Mouse (Mus musculus) urinary bladder, postnatal 4 days (tissue): ENCODE measurements around the gene Syn3.

Experiments used
- DNase-seq, 2 experiments: peaks; one replicate each; pipeline ENCODE4 v3.0.0; 2021 to 2022; ENCODE audit warnings: low spot score in 2 of 2

Gene Syn3

GRCm38 (mm10) chr10:86313448-86313847 lies 185.2 kb downstream of the Syn3 start:
- DNase-seq = no peak

DNA sequence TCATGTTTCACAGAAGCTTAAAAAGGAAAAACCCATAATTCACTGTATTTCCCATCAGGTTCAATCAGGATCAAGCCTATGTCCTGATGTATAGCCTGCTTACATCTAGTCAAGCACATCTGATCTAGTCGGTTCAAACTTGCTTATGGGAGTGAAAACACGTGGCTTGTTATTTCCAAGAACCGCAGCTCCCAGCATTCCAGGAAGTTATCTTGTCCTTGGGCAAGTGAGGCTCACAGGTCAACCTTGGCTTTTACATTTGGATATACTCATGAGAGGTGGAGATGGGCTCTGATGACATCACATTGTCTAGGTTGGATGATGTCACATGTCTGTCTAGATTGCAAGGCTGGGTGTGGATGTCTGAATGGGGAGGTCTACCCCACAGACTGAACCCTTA lies 185.7 kb downstream of the Syn3 start:
- DNase-seq = no peak

GRCm38 (mm10) chr10:86310527-86310926 lies 188.2 kb downstream of the Syn3 start:
- no peak for DNase-seq

DNA sequence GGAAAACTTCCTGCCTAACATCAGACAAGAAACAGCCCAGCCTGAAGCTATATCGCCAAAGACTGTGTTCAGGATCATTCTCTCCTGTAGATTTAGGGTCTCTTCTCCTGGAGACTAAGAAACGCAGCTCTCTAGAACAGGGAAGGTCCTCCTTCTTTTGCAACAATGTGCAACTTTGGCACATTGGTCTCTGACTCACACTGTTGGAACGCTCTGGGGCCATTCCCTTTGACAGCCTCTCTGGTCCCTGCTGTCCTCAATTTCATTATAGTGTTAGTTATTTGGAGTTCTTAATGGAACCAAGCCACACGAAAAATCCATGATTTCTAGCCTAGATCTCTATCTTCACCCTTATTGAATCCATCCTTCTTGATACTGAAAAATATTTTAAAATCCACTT lies 191.5 kb downstream of the Syn3 start:
- DNase-seq = no peak

- DNase-seq = no peak
Measured at GRCm38 (mm10) chr10:86304583-86304982, 194.1 kb downstream of the Syn3 start.

GRCm38 (mm10) chr10:86303495-86303876 lies 195.2 kb downstream of the Syn3 start:
- DNase-seq = no peak

DNA sequence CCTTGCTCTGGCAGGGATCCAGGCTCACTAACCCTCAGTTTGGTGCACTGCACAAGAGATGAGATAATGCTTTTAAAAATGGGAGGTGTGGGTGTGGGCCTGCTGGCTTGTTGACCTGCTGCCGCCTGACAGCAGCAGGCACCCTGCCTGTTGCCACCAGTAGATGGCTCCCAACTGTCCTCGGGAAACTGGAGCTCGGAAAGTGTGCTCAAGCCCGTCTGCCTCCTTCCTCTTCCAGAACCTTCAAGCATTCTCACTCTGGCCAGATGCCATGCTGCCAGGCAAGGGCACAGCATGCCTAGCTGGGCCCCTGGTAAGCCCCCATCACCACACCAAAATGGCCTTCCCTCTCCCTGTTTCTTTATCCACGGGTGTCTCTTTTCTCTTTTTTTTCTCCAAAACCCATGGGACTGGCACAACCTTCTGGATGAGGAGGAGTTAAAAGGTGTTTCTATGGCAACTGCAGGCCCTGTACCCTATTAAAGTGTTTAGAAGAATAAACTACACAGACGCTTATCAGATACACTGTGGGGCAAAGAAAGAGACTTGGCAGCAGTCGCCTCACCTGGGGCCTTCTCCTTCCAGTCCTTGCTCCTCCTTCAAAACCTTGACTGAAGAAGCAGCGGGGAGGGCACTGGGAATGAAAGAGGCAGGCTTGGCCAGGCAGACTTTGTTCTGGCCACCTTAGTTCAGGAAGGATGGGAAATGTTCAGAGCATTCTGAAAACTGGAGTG lies 195.8 kb downstream of the Syn3 start:
- DNase-seq = peak; percentile 68 to 72

DNA sequence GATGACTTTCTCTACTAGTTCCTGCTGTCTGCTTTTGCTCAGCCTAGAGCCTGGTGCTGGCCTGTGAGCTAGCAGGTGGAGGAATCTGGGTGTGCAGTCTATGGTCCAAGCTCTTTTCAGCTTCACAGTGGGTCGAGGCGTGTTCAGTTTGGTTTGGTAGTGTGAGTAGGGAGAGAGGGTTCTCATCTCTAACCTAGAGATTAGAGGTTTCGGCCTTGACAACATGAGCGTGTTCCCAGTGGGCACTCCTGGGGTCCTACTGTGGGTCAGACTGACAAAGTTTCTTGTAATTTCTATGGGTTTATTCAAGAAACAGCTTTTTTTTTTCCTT lies 196.4 kb downstream of the Syn3 start:
- no peak for DNase-seq

- DNase-seq = no peak
Measured at GRCm38 (mm10) chr10:86301593-86302317, 196.9 kb downstream of the Syn3 start.

DNA sequence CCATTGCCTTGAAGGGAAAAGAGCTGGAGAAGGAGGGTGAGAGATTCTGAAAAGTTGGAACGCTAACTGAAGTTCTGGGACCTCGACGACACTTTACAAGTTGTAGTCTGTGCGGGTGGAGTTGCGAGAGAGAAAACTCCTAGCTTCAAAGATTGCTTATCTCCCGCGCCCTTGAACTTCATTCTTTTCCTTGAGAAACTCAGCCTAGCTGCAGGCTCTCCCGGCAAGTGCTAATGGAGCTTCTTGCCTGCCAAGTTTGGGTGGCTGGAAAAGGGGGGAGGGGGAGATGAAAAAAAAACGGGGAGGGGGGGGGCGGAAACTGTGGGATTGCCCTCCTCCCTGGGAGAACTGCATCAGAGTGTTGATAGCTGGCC lies 197.6 kb downstream of the Syn3 start:
- DNase-seq = no peak

DNA sequence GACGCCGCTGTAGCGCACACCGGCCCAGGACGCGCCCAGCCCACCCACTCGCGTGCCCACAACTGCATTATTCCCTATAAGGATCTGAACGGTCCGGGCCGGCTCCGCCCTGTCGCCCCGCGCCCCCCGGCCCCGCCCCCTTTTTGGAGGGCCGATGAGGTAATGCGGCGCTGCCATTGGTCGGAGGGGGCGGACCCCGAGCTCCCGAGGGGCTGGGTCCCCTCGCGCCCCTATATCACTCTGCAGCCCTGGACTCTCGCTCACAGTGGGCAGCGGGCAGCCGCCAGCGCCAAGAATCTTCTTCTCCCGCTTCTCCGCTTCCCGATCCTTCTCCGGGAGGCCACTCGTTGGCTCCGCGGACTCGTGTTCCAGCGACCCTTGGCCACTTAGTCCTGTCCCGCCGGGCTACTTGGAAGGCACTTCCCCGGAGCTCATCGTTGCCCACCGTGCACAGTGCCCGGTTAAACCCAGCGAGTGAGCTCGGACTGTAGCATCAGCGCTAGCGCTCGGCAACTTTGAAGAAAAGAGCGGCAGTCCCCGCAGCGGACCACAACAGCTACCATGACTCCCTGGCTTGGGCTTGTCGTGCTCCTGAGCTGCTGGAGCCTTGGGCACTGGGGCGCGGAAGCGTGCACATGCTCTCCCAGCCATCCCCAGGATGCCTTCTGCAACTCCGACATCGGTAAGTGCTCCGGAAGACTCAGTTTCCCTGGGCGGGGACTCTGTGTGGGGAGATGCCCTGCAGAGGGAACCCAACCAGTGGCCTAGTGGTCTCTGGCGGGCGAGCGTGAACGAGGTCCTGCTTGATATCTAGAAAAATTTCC lies 198.2 kb downstream of the Syn3 start, which contains the start of gene Timp3:
TSS of gene Timp3 (plus strand) at position 80 of the 824 bp plus-strand sequence.
- DNase-seq = peak; percentile 76 to 80

DNA sequence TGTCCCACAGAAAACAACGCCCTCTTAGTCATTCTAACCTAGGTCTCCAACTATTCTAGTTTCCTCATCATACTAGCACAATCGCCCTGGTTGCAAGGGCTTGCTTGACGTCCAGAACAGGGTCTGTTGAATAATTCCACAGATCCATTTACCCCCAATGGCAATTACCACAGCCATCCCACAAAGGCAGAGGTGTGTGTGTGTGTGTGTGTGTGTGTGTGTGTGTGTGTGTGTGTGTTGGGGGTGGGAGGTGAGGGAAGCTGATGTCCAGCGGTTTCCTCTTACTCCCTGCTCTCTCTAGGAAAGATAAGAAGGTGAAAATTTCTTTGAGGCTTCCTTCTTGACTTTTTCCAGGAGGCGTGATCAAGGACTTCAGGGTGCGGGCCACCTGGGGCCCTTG lies 198.9 kb downstream of the Syn3 start:
- no peak for DNase-seq

- no peak for DNase-seq
Measured at GRCm38 (mm10) chr10:86298326-86298725, 200.4 kb downstream of the Syn3 start.

DNA sequence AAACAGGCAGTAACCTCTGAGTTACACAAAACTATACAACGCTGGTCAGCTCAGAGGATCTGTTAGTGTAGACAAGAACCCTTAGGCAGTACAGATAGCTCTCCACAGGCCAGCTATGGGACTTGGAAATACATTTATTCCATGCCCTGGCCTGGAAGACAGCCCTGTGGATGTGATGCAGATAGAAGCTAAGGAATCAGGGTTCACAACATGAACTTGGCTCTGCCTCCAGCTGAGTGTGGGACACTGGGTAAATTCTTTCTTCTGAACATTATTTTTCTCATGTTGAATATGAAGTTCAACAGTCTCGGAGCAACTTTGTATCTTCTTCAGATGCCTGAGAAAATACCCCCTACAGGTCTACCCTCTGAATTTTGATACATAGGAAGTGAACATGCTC lies 201.4 kb downstream of the Syn3 start:
- DNase-seq = no peak

DNA sequence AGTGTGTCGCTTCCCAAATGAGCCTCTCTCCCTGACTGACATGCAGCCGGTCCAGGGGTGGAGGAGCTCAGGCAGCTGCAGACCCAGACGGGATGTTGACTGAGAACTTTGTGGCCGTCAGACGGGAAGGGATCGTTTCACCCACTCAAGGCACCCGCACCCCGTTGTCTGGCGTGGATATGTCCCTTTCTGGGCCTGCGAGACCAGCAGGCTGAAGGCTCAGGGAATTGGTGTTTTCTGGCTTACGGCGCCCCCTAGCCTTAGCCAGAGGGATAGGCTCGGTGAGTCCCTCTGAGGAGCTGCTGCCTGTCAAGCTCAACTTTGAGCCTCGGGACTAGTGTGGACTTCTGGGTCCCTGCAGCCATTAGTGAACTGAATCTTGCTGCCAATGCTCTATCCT lies 202.6 kb downstream of the Syn3 start:
- peak; percentile 58 to 77 for DNase-seq

DNA sequence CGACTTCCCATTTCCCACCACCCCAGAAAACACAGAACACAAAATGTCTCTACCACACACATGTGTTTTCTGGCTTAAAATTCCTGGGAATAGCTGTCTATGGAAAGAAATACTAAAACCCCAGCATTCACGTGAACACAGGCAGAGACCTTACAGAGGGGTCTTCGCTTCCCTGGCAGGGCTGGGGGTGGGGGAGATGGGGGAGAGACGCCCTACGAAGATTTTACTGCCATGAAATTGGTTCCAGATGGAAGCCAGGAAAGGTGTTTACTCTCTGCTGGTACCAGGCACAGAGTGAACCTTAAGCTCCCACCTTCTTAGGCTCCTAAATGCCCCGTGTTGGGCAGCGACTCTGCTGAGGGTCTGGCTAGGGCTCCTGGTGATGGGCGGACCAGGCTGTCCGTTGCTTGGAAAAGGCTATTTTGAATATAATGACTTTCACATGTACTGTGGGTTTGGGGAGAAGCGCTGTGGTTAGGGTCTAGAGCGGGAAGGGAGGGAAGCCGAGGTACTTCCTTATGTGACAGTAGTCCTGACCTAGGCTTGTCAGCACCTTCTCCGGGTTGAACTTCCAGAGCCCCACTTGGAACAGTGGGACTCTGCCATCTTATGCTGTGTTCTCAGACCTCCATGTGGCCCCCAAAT lies 203.1 kb downstream of the Syn3 start:
- DNase-seq = no peak

- no peak for DNase-seq
Measured at GRCm38 (mm10) chr10:86294599-86295365, 203.9 kb downstream of the Syn3 start.

GRCm38 (mm10) chr10:86293880-86294279 lies 204.8 kb downstream of the Syn3 start:
- no peak for DNase-seq

GRCm38 (mm10) chr10:86290109-86290771 lies 208.5 kb downstream of the Syn3 start:
- no peak for DNase-seq

DNA sequence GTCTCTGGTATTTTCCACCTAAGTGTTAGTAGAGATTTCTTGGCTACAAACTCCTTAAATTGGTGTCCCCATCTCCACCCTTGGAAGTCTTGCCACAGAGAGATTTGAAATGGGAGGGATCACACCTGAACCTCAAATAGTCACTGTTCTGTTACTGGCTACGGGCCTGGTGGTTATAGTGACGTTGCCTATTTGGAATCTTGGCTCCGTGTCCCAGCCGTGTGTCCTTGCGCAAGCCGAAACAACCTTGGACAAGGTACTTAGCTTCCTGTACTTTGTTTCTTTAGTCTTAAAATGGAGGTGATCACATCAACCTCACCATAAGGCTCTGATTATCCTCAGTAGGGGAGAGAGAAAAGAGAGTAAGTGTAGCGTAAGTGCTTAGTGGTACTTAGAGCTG lies 212.2 kb downstream of the Syn3 start:
- DNase-seq = no peak

GRCm38 (mm10) chr10:86281238-86281637 lies 217.5 kb downstream of the Syn3 start:
- DNase-seq = no peak
